Mouse (Mus musculus) kidney, adult 2 months (tissue): ENCODE data around the gene Zfp385a.

ENCODE experiments used
- CTCF ChIP-seq: fragments of 200-500 bp; conservative IDR thresholded peaks from 2 replicates; pipeline ENCODE4 v1.5.1; 2011; ENCODE audit warnings: low read depth, mild to moderate bottlenecking, control low read depth, low read length, moderate library complexity, mixed read lengths; ENCODE audit not compliant: insufficient read depth, insufficient read length
- POLR2A ChIP-seq: fragments of 200-500 bp; IDR thresholded peaks from one replicate; pipeline ENCODE4 v1.6.1; 2011; ENCODE audit warnings: low read depth, low read length, control low read depth

DNA sequence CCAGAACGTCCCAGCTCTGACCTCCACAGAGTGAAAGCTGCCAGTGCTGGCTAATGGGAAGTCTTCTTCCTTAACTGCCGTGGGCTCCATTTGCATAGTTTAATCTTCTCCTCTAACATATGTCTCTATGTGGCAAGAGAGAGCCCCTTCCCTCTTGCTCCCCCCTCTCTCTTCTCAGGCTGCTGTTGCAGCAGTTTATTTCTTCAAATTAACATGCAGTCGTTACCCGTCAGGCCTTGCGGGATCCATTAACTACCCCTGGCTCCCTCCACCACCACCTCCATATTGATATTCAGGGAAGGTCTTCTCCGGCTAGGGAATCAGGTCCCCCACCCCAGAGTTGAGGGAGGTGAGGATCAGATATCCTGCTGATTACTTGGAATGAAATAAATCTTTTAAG, 42.6 kb downstream of the Zfp385a start:
- TF ChIP-seq CTCF (no peak), POLR2A (no peak)
